Mouse (Mus musculus) thymus, postnatal 25 days (tissue): ENCODE measurements at regions not wholly inside any gene's neighbourhood (a gene's known extent, or its start where the extent isn't known, plus 50 kb on each side); places are given as distances from the start of the nearest gene placed in this dataset.
"Not testable (repeated sequence)": the region's sequence is repeated elsewhere in the genome, so short reads cannot be mapped to it uniquely, and the experiment has no call there.

Source experiments
- DNase-seq: peaks from one replicate; pipeline ENCODE4 v3.0.0; 2022

DNA sequence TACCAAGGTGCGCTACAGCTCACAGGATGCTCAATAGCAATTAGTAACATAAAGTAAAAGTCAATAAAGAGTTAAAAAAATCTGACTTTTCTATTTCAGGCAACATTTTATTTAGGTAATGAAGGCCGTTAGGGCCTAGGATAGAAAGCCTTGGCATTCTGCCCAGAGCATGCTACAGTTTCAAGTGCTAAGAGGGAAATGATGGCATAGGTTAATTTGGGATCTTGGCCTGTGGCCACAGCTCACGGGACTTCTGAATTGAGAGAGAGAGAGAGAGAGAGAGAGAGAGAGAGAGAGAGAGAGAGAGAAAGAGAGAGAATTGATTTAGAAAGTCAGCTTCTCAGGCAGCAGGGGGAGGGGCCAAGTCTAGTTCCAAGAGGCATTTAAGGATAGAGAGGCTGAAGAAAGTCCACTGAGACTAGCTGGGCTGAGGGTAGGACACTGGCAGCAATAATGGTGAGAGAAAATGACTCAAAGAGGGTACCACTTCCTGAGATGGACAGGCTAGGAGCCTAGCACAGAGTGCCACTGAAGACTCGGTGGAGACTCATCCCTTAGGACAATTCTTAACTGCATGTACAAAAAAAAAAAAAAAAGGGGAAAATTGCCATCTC, 52.6 kb upstream of the Klf14 start:
- DNase-seq, result no peak

DNA sequence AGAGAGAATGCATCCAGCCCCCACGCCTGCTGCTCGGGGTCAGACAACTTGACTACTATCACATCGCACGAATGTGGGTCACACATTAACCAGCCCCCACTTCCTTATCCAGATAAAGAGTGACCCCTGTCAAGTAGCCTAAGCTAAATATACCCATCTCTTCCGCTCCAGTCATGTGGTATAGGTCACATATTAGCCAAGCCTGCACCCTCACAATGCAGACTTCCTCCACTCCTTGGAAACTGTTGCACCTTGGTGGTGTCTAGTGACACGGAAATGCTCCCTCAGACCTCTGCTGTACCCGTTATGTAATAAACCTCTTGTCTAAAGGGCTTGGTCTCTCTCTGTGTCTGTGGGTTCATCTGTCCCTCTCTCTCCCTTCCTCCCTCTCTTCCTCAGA, 57.7 kb upstream of the Klf14 start:
- DNase-seq, result no peak

DNA sequence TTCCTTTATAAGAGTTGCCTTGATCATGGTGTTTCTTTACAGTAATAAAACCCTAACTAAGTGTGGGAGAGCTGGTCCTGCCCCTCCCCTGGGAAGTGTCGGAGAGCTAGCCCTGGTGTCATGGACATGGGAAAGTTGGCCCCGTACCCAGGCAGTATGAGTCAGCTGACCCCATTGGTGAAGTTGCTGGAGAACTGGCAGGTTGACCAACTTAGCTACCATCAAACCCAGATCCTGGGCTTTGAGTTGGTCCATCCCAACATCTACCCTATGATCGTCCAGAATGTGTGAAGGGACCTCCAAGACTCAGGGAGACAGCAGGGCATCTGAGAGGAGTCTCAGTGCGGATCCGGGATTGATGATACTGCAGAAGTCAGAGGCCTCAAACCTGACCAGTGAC, 62.9 kb upstream of the Klf14 start:
- DNase-seq, result no peak

DNA sequence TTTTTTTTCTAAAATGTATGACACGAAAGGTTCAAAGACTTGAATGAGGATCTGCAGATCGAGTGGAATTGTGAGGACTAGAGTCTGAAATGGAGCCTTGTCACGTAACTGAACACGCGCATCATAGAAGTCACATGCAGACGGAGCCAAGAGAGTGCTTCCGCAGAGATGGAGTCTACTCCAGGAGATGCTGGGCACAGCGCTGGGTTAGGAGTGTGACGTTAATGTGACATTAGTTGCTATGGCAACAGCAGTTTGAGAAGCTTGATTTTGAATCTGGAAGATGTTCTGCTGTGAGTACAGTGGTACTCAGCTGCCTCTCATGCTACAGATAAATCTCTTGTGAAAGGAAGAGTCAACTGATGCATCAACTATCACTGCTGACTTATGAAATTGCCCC, 70.9 kb upstream of the Klf14 start:
- no peak for DNase-seq

DNA sequence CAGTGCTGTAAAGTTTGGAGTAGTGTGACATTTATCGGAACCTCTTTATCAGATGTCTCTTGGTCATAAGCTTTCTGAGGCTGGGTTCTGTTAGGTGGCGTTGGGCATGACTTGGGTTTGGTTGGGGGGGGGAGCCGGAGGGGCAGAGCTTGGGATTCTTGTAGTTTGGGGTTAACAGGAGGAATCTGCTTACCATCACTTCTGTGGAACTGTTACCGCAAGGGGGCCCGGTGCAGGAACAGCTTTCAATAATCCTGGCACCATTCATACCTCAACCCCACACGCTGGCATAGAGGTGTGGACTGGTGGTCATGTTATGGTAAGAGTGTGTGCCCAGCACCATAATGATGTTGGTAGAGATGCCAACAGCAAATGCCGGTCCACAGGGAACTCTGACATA, 72.1 kb upstream of the Klf14 start:
- DNase-seq, result no peak

DNA sequence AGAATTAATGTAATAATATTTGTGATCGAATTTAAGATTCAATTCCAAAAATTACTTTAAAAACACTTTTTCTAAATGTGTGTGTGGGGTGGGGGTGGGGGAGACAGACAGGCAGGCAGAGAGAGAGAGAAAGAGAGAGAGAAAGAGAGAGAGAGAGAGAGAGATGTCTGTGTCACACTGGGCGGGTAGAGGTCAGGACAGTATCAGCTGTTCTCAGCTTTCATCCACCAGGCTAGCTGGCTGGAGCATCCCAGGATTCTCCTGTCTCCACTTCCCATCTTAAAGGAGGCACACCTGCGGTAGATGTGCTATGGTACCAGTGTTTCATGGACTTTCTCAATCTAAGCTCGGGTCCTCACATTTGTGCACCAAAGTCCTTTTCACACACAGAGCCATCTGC, 73.3 kb upstream of the Klf14 start:
- DNase-seq, result no peak

DNA sequence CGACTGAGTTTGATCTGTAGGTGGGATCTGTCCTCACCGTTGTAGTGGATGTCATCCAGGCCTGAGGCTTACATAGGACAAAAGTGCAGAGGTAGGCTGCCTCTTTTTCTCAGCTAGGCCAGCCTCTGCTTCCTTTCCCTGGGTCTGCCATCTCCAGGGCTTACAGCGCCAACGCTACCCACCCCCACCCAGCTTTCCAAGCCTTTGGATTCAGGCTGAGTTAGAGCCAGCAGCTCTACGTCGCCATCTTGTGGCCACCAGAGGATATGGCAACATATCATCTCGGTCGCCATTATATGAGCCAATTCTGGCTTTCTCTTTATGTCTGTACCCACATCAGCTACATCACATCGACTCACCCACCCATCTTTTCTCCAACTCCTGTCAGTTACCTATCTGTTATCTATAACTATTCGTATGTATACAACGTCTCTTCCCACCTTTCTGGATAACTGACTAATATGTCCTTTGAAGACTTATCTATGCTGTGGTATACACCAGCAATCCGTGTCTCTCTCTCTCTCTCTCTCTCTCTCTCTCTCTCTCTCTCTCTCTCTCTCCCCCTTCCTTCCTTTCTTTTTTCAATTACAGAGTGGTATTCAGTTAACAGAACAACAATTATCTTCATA, 74.2 kb upstream of the Klf14 start:
- DNase-seq, result peak; percentile 40

DNA sequence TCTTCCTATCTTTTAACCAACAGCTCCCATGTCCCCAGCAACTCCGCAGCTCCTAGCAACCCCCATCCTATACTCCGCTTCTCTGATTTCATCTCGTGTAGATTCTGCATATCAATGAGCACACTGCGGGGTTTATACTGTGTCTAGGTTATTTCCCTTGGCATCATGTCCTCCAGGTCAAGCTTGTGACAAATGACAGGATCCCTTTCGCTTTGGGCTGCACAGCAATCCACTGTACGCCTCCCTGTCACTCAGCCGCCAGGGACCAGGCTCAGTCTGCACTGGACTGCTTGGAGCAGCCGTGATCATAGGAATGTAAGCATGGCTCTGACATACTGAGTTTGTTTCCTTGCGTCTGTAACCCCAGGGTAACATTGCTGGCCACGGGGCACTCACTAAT, 75.9 kb upstream of the Klf14 start:
- no peak for DNase-seq

DNA sequence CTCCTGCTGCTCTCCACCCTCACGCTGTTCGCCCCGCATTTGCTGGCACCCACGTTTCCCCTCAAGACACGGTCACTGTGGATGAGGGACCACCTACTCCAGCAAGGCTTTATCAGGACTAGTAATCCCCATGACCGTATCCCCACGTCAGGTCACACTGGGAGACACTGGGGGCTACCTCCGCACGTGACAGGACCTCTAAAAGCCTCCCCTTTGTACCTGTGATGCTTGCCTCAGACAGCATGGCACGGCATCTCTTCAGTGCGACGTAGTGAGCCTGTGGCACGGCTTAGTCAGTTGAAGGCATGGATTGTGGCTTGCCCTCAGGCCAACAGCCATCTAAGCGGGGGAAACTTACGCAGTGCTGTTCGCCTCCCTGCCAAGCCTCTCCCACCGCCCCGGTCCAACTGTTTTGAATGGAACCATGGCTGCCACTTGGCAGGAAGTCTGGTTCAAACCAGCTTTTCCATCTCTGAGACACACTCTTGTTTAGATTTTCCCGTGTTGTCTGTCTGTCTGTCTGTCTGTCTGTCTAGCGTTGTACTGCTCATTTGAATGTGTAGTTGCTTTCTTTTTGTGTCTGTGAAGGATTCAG, 79.0 kb upstream of the Klf14 start:
- DNase-seq, result no peak

DNA sequence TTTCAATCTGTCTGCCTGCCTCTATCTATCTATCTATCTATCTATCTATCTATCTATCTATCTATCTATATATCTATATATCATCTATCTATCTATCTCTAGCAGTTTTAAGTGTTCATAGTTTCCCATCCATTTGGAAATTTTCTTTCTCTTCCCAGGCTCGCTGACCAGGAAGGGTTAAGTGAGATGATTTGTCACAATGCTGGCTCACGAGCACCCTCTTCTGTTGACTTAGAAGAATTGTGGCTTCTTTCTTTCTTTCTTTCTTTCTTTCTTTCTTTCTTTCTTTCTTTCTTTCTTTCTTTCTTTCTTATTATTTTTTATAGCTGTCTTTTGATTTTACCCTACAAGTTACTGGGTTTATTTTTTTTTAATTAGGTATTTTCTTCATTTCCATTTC, 79.6 kb upstream of the Klf14 start:
- DNase-seq, result not testable (repeated sequence)

DNA sequence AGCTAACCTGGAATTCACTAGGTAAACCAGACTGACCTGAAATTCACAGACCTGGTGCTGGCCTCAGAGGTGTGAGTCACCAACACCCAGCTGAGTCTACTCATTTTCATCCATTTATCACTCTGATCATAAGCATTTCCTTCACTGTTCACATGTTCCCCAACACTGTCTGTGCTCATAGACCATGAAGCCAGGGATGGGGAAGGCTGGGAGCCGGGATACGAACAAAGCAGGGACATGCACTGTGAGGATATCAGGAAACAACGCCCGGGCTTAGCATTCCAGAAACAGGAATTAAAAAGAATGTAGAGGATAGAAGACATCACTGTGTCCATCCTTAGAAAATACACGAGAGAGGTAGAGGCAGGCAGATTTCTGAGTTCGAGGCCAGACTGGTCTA, 80.6 kb upstream of the Klf14 start:
- DNase-seq, result no peak

DNA sequence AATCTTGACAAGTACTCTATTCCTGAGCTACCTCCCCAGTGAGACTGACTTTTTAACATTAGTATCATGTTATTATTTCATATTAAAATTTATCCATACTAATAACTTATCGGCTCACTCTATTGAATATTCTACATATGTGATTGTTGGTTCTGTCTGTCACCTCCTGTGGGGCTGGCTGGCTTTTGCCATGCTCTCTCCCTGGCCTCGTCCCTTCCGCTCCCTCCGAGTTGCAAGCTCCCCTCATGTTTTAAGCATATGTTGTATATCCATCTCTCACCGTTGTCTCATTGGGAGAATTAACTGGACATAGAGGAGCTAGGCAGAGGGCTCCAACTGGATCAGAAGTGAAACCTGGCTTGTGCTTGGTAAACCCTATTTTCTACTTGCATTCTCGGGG, 81.9 kb upstream of the Klf14 start:
- DNase-seq, result no peak

DNA sequence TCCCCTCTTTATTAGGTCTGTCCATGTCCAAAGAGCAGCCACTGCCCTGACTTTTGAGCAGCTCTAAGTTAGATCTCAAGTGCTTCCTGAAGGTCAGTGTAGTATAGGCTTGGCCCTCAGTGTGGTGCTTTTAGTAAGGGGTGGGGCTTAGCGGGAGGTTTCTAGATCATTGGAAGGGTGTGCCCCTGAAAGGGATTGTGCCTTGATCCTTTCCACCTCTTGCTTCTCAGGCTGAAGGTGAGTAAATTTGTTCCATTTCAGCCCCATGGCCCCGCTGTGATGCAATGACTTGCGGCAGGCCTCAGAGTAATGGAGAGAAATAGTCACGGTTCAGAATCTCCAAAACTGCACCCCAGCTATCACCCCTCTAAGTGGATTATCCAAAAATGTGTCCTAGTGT, 84.5 kb upstream of the Klf14 start:
- no peak for DNase-seq

DNA sequence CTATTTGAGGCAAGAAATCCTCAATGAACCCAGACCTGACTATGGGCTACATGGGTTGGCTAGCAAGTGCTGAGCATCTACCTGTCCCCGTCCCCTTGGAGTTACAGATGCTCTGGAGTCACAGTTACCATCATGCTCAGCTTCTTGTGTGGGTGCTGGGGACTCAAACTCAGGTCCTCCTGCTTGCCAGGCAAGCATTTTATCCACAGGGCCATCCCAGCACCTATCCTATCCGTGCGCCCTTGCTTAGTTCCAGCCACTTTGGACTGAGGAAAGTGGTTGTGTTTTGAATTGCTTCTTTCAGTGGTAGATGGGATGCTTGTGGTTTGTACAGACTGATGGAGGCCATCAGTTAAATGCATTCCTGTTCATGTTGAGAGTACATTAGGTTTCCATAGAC, 85.0 kb upstream of the Klf14 start:
- no peak for DNase-seq

DNA sequence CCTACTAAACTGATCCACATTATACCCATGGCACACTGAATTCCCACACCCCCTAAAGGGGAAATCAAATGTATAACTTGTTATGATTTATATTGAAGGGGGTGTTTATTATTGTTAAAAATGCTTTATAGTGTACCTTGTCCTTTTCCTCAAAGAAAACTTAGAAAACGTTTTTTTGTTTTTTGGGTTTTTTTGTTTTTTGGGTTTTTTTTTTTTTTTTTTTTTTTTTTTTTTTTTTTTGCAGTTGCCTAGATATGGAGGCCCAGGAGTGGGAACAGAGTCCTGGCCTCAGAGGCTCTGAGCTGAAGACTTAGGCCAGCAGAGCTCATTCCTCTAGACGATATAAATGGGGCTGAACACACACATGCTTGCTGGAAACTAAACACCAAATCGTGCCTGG, 87.3 kb upstream of the Klf14 start:
- DNase-seq, result no peak

DNA sequence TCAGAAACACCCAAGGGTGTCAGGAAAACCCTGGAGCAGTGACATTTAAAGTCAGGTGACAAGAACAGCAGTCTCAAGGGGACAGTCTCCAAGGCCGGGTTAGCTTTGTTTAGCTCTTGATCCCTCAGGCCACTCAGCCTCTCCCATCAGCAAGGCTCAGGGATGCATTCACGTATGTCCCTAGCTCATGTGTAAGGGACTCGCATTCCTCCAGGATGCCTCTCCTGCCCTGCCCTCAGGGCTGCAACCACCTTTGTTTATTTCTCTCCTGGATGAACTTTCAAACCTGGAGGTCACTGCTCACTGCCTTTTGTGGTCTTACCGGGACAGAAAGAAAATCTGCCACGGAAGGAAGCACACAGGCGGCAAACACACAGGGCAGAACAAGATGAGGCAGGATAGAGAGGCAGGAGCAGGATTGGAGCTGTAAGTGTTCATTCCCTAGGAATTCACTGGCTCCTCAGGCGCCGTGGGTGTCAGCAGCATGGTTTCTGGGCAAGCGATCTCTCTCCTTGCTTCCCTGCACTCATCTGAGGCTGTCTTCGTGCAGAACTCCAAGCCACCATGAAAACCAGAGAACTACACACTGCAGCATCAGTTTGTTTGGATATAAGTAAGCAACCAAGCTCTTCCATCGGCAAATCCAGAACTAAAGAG, 90.2 kb upstream of the Klf14 start:
- DNase-seq, result no peak

DNA sequence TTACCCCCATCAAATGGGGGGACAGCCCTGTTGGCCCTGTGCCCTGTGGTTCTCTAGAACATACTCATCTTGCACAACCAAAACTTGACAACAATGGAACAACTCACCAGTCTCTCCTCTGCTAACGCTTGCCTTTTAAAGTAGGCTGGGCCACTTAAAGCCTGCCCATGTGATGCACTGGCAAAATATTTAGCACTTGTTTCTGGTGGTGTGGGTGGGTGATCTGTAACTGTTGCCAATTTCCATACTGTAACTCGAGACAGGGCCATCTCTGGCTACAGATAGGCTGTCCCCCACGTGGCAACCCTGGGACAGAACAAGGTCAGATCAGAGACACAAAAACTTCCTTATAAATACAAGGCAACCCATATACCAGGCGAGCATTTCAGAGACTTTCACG, 92.0 kb upstream of the Klf14 start:
- DNase-seq, result no peak

DNA sequence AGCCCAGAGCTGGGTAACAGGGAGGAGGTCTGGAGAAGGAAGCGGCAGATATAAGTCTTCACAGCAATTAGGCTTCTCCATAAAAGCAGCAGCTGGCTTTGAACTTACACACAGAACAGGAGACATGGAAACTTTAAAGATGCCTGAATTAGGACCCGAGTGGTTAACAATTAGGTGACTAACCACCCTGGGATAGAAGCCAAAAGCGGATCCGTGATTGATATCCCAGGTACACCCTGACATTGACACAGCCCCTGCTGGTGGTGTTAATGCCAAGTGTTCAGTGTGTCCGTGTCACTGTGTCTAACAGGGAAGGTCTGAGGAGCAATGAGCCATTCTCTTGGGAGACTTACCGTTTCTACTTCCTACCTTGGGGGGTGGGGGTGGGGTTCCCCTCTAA, 92.9 kb upstream of the Klf14 start:
- no peak for DNase-seq

DNA sequence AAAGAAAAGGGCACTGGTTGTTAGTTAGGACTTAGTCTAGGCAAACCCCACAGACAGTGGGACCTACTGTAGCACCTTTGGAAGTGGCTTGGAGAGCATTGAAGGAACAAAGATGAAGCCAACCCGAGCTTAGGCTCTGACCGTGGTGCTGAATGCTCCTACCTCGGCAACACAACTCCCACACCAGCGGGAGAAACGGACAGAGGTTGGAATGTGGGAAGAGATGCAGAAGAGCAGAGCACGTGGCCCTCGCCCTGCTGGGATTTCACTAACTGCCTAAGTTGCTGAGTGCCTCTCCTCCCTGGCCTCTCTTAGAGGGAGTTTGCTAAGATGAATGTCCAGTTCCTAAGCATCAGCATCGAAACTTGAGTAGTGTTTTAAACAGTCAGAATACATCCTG, 94.1 kb upstream of the Klf14 start:
- DNase-seq, result no peak

DNA sequence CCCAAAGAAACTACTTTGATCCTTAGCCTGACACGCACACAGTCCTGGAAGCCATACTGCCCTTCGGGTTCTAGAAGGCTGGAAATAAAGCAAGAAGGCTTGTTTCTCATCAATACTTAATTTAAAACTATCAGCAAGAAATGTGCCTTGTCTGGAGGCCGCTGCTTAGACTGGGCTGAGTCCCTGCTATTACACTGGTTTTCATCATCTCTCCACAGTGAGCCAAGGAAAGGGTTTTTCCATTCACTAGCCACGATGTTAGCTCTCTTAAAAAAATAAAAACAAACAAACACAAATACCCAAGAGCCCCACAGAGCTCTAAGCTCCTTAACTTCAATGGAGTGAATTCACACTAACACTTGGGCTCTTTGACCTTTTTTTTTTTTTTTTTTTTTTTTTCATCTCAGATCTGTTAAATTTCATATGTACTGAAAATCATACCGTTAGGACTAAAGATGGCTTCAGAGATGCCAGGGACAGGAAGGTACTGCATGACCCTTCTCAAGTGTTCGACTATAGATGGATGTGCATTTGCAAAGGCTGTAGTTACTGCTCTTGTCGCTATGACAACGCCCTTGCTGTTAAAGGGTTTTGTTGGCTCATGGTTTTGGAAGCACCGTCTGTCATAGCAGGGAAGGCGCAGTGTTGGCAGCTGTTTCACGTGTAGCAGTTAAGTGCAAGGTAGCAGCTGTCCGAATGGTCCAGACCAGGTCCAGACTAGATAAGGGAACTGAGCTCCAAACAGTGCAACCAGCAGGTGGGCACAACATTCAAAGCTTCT, 98.1 kb upstream of the Klf14 start:
- no peak for DNase-seq

DNA sequence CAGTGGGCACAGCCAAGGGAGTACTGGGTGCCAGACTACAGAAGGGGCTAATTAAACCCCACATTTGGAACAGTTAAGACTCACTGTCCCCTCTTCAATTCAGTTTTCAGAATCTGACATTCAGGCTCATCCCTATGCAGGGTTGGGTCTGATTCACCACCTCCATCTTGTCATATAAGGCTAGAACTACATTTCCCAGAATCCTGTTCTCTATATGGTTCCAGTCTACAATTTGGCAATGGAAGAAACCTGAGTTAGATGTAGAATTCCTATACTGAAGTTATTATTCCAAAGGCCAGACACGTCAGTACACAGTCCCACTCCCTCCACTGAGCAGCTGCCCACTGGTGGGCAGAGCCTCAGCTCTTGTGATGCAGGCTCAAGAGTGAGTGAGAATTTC, 99.4 kb upstream of the Klf14 start:
- no peak for DNase-seq

DNA sequence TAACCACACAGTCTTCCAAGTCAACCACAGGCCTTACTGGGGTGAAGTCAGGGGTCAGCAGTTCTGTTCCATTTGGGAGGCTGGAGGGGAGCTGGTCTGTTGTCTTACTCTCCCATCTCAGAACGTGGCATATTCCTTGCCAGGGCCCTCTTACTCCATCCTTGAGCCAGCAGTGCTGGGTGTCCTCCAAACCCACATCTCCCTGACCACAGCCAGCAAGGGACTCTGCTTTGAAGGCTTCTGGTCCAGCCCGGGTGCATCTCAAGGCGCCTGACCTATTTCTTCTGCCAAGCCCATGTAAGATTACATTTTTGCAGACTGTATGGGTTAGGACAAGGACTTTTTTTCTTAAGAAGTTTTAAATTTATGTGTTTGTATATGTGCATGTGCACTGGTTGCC, 100.1 kb upstream of the Klf14 start:
- DNase-seq, result no peak

DNA sequence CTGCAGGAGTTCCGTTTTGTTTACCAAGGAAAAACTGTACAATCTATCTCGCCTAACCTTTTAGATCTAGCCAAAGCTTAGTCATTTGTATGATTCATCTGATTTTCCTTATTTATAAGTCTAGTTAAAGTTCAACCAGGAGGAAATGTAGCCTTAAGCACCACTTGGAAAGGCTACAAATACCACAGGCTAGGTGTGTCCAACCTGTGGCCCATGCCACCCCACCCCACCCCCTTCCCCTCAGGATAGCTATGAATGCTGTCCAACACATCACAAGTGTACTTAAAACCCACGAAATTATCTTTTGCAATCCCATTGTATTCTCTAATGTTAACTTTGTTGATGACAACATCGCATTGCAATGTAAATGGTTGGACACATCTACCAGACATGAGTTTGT, 102.9 kb upstream of the Klf14 start:
- DNase-seq, result no peak

DNA sequence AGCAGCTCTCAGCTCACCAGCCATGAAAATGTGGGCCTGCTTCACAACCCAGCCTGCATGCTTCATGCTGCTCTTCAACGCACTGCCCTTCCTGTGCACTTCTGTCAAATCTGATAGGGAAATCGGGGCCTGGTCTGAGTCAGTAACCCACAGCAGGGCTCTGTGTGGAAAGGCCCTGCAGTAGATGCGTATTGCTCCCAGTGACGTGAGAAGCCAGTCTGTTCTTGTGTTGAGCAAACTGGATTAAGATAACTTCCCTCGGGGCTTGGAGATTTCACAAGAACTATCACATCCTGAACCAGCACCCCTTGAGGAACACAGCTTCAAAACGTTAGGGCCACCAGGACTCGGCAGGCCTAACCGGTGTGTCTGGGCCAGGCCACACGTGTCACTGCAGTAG, 106.5 kb upstream of the Klf14 start:
- no peak for DNase-seq
